Mouse (Mus musculus) gonadal fat pad, adult 2 months (tissue): Measurements from ENCODE around the gene Mrpl39. TPM values are rescaled to one million over a fixed set of nuclear protein-coding genes. Genes with fewer than 3 reads are reported as not detected.

ENCODE experiments used
- DNase-seq: peaks from one replicate; pipeline ENCODE4 v3.0.0-alpha.2; 2012; ENCODE audit warnings: low read depth
- polyA plus RNA-seq: library from polyadenylated mRNA; depleted of rRNA; stranded (reverse); fragments of >200 nt; gene quantifications from 2 replicates; pipeline ENCODE4 v1.2.3, GENCODE M21; 2012; rRNA removed

Gene Mrpl39
- polyA plus RNA-seq, 1 experiment = 8.5 TPM

DNA sequence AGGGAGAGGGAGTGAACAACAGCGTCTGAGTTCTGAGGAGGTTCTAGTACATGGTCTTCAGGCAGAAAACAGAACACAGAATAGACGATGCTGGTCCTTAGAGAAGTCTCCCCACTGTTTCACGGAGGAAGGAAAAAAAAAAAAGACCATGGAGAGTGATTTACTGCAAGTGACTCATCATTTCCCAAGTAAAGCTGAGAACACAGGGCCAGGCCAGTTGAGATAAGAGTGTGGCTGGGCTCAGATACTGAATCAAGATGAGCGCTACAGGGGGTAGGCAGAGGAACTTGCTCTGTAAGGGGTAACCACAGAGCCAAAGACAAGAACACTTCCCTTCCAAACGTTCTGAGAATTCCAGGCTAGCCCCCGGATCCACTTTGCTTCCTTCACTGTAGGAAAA is 36.8 kb downstream of the Mrpl39 start:
- no peak for DNase-seq

DNA sequence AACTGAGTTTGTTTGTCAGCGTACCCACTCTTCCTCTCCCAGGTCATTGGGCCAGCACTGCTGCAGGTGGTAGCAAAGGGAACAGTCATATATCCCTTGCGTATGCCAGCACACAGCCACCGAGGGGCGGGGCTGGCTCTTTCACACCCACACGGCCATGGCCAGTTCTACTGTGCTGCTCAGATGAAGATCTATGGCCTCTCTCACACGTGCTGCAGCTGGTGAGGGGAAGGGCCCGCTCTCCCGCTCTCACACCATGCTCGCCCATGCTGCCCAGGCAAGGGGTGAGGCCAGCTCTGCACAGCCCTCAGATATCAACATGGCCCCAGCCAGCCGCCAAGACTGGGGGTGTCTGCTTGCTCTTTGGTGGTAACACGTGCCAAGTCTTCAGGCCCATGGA is 39.4 kb downstream of the Mrpl39 start:
- no peak for DNase-seq

- DNase-seq = no peak
Observed at GRCm38 (mm10) chr16:84681991-84682390, 53.6 kb downstream of the Mrpl39 start.

DNA sequence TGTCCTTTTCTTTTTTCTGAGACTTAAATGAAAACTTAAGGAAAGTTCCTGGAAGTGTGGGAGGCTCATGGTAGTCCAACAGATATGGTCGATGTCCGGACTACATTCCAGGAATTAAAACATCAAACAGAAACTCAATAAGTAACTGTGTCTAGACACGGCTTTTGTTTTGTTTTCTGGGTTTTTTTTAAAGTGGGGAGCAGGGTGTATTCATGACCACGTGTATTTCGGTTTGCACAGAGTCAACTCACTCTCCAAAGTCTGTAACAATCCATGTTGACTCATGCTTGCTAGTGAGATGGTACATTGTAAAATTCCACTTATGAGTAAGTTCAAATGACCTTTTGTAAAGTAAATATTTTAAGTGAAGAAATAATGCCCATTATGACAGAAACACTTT is 54.8 kb downstream of the Mrpl39 start:
- no peak for DNase-seq

DNA sequence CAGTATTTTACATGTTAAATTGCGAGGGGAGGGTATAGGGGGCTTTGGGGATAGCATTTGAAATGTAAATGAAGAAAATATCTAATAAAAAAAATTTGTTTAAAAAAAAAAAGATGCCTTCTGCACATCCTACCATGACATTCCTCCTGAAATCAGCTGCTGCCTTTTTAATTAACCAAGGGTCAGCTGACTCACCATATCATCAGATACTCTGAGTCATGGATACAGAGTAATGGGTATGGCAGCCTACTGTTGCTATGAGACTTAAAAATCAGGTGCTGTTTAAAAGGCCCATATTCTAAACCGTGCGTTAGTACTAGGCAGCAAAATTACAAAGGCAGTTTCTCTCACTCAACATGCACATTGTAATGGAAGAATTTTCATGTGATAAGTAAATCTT is 58.2 kb downstream of the Mrpl39 start:
- DNase-seq = no peak

Other genes with a start within 250 kb of the Mrpl39 start
- gene A730009L09Rik, start 220.6 kb downstream of the Mrpl39 start, polyA plus RNA-seq = not detected in 2 replicates
- gene Jam2, start 38.4 kb upstream of the Mrpl39 start, polyA plus RNA-seq = 16.3 and 17.3 TPM in 2 replicates
- 6.9 and 7.8 TPM in 2 replicates for gene Gabpa, start 99.2 kb upstream of the Mrpl39 start, polyA plus RNA-seq
- gene Atp5j, start 99.9 kb upstream of the Mrpl39 start, polyA plus RNA-seq = 162 and 168 TPM in 2 replicates